Mouse (Mus musculus) mouse embryonic stem cell (cell line): Measurements from ENCODE around the gene Mrpl24.

Source experiments
- in situ Hi-C, 2 experiments: fragments of 300-500 bp; cut with MboI; formaldehyde crosslinking; loops; 1 replicate in 1 of 2; 3 replicates in 1 of 2; pipeline ENCODE4 v1.14.3; 2019 to 2020; ENCODE audit warnings: low sequenced_read_pairs in 2 of 2, low pct_unique_long_range_greater_than_20kb in 1 of 2, mixed read lengths in 1 of 2; ENCODE audit not compliant: unreplicated experiment in 1 of 2

Gene Mrpl24

GRCm38 (mm10) chr3:87940611-87941010 lies 21.3 kb downstream of the Mrpl24 start:
- in situ Hi-C loops, result loop anchor here in 1 of 2 experiments (5.0 kb wide), 1 partner anchor 42 kb away; no protein-coding TSS in a partner anchor

GRCm38 (mm10) chr3:87942471-87942870 lies 23.2 kb downstream of the Mrpl24 start:
- in situ Hi-C loops, result loop anchor here in 1 of 2 experiments (5.0 kb wide), 1 partner anchor 40 kb away; no protein-coding TSS in a partner anchor

- in situ Hi-C loops, result loop anchor here in 1 of 2 experiments (5.0 kb wide), 1 partner anchor 39 kb away; no protein-coding TSS in a partner anchor
These were observed 24.3 kb downstream of the Mrpl24 start for GRCm38 (mm10) chr3:87943586-87943985.

- in situ Hi-C loops, result loop anchor here in 1 of 2 experiments (5.0 kb wide), 1 partner anchor 37 kb away; no protein-coding TSS in a partner anchor
These were observed 25.7 kb downstream of the Mrpl24 start for GRCm38 (mm10) chr3:87944838-87945600.

- in situ Hi-C loops, result no loop called here
These were observed 26.7 kb downstream of the Mrpl24 start for GRCm38 (mm10) chr3:87945781-87946540.

GRCm38 (mm10) chr3:87946541-87946860 lies 27.2 kb downstream of the Mrpl24 start:
- in situ Hi-C loops, result no loop called here

- in situ Hi-C loops, result no loop called here
These were observed 27.9 kb downstream of the Mrpl24 start for GRCm38 (mm10) chr3:87947056-87947810.

GRCm38 (mm10) chr3:87947811-87948199 lies 28.5 kb downstream of the Mrpl24 start:
- in situ Hi-C loops, result no loop called here

GRCm38 (mm10) chr3:87948378-87949265 lies 29.3 kb downstream of the Mrpl24 start, which contains the start of gene Crabp2:
Crabp2 (plus strand) TSS chr3:87948666.
- in situ Hi-C loops, result no loop called here

- in situ Hi-C loops, result no loop called here
These were observed 30.1 kb downstream of the Mrpl24 start for GRCm38 (mm10) chr3:87949266-87949954.

GRCm38 (mm10) chr3:87949955-87950515 lies 30.7 kb downstream of the Mrpl24 start:
- in situ Hi-C loops, result loop anchor here in 1 of 2 experiments (10.0 kb wide), 1 partner anchor 155 kb away; the partner anchor contains the start of genes Insrr and Ntrk1

- in situ Hi-C loops, result loop anchor here in 1 of 2 experiments (10.0 kb wide), 1 partner anchor 157 kb away; the partner anchor contains the start of genes Insrr and Ntrk1
These were observed 32.6 kb downstream of the Mrpl24 start for GRCm38 (mm10) chr3:87951946-87952345.

- in situ Hi-C loops, result loop anchor here in 1 of 2 experiments (10.0 kb wide), 1 partner anchor 158 kb away; the partner anchor contains the start of genes Insrr and Ntrk1
These were observed 33.1 kb downstream of the Mrpl24 start for GRCm38 (mm10) chr3:87952440-87952839.

GRCm38 (mm10) chr3:87958056-87958455 lies 38.8 kb downstream of the Mrpl24 start:
- in situ Hi-C loops, result loop anchor here in 1 of 2 experiments (10.0 kb wide), 1 partner anchor 163 kb away; the partner anchor contains the start of genes Insrr and Ntrk1

GRCm38 (mm10) chr3:87958476-87958875 lies 39.2 kb downstream of the Mrpl24 start:
- in situ Hi-C loops, result loop anchor here in 1 of 2 experiments (10.0 kb wide), 1 partner anchor 164 kb away; the partner anchor contains the start of genes Insrr and Ntrk1

GRCm38 (mm10) chr3:87958967-87959366 lies 39.7 kb downstream of the Mrpl24 start:
- in situ Hi-C loops, result loop anchor here in 1 of 2 experiments (10.0 kb wide), 1 partner anchor 164 kb away; the partner anchor contains the start of genes Insrr and Ntrk1
